Mouse (Mus musculus): ENCODE results near the gene Chrnd. TPM values are rescaled to one million over a fixed set of nuclear protein-coding genes. Genes with fewer than 3 reads are reported as not detected.
A peak's percentile ranks its signal among the peaks of the same experiment; 100 is the strongest.

The Chrnd gene
- polyA plus RNA-seq, 1 experiment from 2014 or later = 1.6 TPM

- Histone ChIP-seq H3K36me3 (no peaks in the 10 kb centered on the region), H3K4me2 (replicated peaks) (no peak overlapping the region; the same call in 1 of the 2 replicates), H3K4me3 (no peak overlapping the region), H3K4me1 (peaks cover 12% of the 10 kb centered on the region), H3K27ac (no peak overlapping the region), H3K27me3 (peaks cover 67% of the 10 kb centered on the region), H3K9ac (no peak overlapping the region), H3K9me3 (no peaks in the 10 kb centered on the region)
- WGBS = 15% methylated on average over 13 of the region's 13 CpGs
- no peak for ATAC-seq (ENCODE audit: insufficient number of reproducible peaks, insufficient read depth, low FRiP score, low TSS enrichment)
These were observed 4.9 kb upstream of the Chrnd start for GRCm38 (mm10) chr1:87185526-87185925.

GRCm38 (mm10) chr1:87186261-87187036 lies 4.0 kb upstream of the Chrnd start:
- H3K4me1 ChIP-seq = peaks cover 15% of the 10 kb centered on the region
- ATAC-seq (ENCODE audit: insufficient number of reproducible peaks, insufficient read depth, low FRiP score, low TSS enrichment) = 0 out of 2 replicates have a peak, but pooled peaks have one; percentile 12
- H3K4me3 ChIP-seq = peak overlapping the region; percentile 47
- no peak overlapping the region for H3K27ac ChIP-seq
- no peaks in the 10 kb centered on the region for H3K36me3 ChIP-seq
- H3K27me3 ChIP-seq = peaks cover 66% of the 10 kb centered on the region
- 2% methylated on average over 54 of the region's 54 CpGs for WGBS
- H3K9me3 ChIP-seq = no peaks in the 10 kb centered on the region
- H3K4me2 ChIP-seq (replicated peaks) = peak overlapping the region; percentile 92
- H3K9ac ChIP-seq = peak overlapping the region; percentile 52

GRCm38 (mm10) chr1:87187037-87187355 lies 3.4 kb upstream of the Chrnd start:
- peak overlapping the region; percentile 47 for H3K4me3 ChIP-seq
- no peak for ATAC-seq (ENCODE audit: insufficient number of reproducible peaks, insufficient read depth, low FRiP score, low TSS enrichment)
- H3K36me3 ChIP-seq = no peaks in the 10 kb centered on the region
- H3K4me1 ChIP-seq = peaks cover 15% of the 10 kb centered on the region
- H3K27ac ChIP-seq = no peak overlapping the region
- H3K9me3 ChIP-seq = no peaks in the 10 kb centered on the region
- WGBS = under 1% methylated on average over 15 of the region's 15 CpGs
- peaks cover 60% of the 10 kb centered on the region for H3K27me3 ChIP-seq
- peak overlapping the region; percentile 52 for H3K9ac ChIP-seq
- H3K4me2 ChIP-seq (replicated peaks) = peak overlapping the region; percentile 92

- Histone ChIP-seq H3K4me3 (no peak overlapping the region), H3K27ac (no peak overlapping the region), H3K9ac (no peak overlapping the region), H3K4me1 (no peaks in the 10 kb centered on the region), H3K9me3 (no peaks in the 10 kb centered on the region), H3K36me3 (no peaks in the 10 kb centered on the region), H3K27me3 (0 out of 2 replicates have a peak, but pooled peaks cover 2% of the 10 kb centered on the region), H3K4me2 (replicated peaks) (no peak overlapping the region)
- no peak for ATAC-seq (ENCODE audit: insufficient number of reproducible peaks, insufficient read depth, low FRiP score, low TSS enrichment)
- WGBS = 79% methylated on average over 9 of the region's 9 CpGs
These were observed 6.9 kb downstream of the Chrnd start for GRCm38 (mm10) chr1:87197296-87197695.

GRCm38 (mm10) chr1:87198119-87199065 lies 8.0 kb downstream of the Chrnd start:
- no peak overlapping the region for H3K9ac ChIP-seq
- H3K9me3 ChIP-seq = no peaks in the 10 kb centered on the region
- H3K27ac ChIP-seq = no peak overlapping the region
- H3K4me1 ChIP-seq = no peaks in the 10 kb centered on the region
- H3K4me3 ChIP-seq = no peak overlapping the region
- H3K4me2 ChIP-seq (replicated peaks) = no peak overlapping the region
- no peaks in the 10 kb centered on the region for H3K36me3 ChIP-seq
- 71% methylated on average over 12 of the region's 12 CpGs for WGBS
- ATAC-seq (ENCODE audit: insufficient number of reproducible peaks, insufficient read depth, low FRiP score, low TSS enrichment) = no peak; the same call in 1 of the 2 replicates
- 0 out of 2 replicates have a peak, but pooled peaks cover 2% of the 10 kb centered on the region for H3K27me3 ChIP-seq

- Histone ChIP-seq H3K36me3 (no peaks in the 10 kb centered on the region), H3K4me3 (no peak overlapping the region), H3K4me2 (replicated peaks) (no peak overlapping the region), H3K9me3 (no peaks in the 10 kb centered on the region), H3K27ac (no peak overlapping the region), H3K27me3 (peaks cover 7% of the 10 kb centered on the region; the same call in 1 of the 2 replicates), H3K4me1 (peaks cover 4% of the 10 kb centered on the region), H3K9ac (no peak overlapping the region)
- WGBS = 57% methylated on average over 2 of the region's 2 CpGs
- no peak for ATAC-seq (ENCODE audit: insufficient number of reproducible peaks, insufficient read depth, low FRiP score, low TSS enrichment)
These were observed 10.4 kb downstream of the Chrnd start for GRCm38 (mm10) chr1:87200811-87201210.

GRCm38 (mm10) chr1:87201848-87202247 lies 11.4 kb downstream of the Chrnd start:
- no peak overlapping the region for H3K4me2 ChIP-seq (replicated peaks)
- no peak overlapping the region for H3K4me3 ChIP-seq
- H3K36me3 ChIP-seq = no peaks in the 10 kb centered on the region
- no peak overlapping the region for H3K27ac ChIP-seq
- 47% methylated on average over 1 of the region's 1 CpGs for WGBS
- H3K27me3 ChIP-seq = peaks cover 17% of the 10 kb centered on the region
- H3K9ac ChIP-seq = no peak overlapping the region
- no peak for ATAC-seq (ENCODE audit: insufficient number of reproducible peaks, insufficient read depth, low FRiP score, low TSS enrichment)
- H3K9me3 ChIP-seq = no peaks in the 10 kb centered on the region
- peaks cover 6% of the 10 kb centered on the region for H3K4me1 ChIP-seq

- Histone ChIP-seq H3K4me1 (peaks cover 6% of the 10 kb centered on the region), H3K27me3 (peaks cover 25% of the 10 kb centered on the region), H3K9ac (no peak overlapping the region), H3K4me2 (replicated peaks) (no peak overlapping the region), H3K36me3 (no peaks in the 10 kb centered on the region), H3K27ac (no peak overlapping the region), H3K4me3 (no peak overlapping the region), H3K9me3 (no peaks in the 10 kb centered on the region)
- no peak for ATAC-seq (ENCODE audit: insufficient number of reproducible peaks, insufficient read depth, low FRiP score, low TSS enrichment)
- 84% methylated on average over 5 of the region's 5 CpGs for WGBS
These were observed 13.4 kb downstream of the Chrnd start for GRCm38 (mm10) chr1:87203779-87204178.

- H3K4me3 ChIP-seq = no peak within 1 kb of the TSS
- H3K36me3 ChIP-seq = no peaks in the 10 kb centered on the region
- H3K4me2 ChIP-seq (replicated peaks) = no peak within 1 kb of the TSS
- H3K9ac ChIP-seq = 0 out of 2 replicates have a peak within 1 kb of the TSS, but pooled peaks have one; percentile 30
- WGBS = 85% methylated on average over 7 of the region's 7 CpGs
- H3K27ac ChIP-seq = no peak within 1 kb of the TSS
- H3K4me1 ChIP-seq = peaks cover 6% of the 10 kb centered on the region
- no peaks in the 10 kb centered on the region for H3K9me3 ChIP-seq
- ATAC-seq (ENCODE audit: insufficient number of reproducible peaks, insufficient read depth, low FRiP score, low TSS enrichment) = no peak
- peaks cover 25% of the 10 kb centered on the region for H3K27me3 ChIP-seq
These were observed 14.1 kb downstream of the Chrnd start, which contains the start of gene Chrng for GRCm38 (mm10) chr1:87204465-87204864. Gene Chrng, plus strand, starts transcription at chr1:87204657.

GRCm38 (mm10) chr1:87205038-87205437 lies 14.6 kb downstream of the Chrnd start:
- Histone ChIP-seq H3K4me2 (replicated peaks) (no peak overlapping the region), H3K36me3 (no peaks in the 10 kb centered on the region), H3K4me1 (peaks cover 6% of the 10 kb centered on the region), H3K27me3 (peaks cover 25% of the 10 kb centered on the region), H3K4me3 (no peak overlapping the region), H3K9ac (no peak overlapping the region), H3K27ac (no peak overlapping the region), H3K9me3 (no peaks in the 10 kb centered on the region)
- no peak for ATAC-seq (ENCODE audit: insufficient number of reproducible peaks, insufficient read depth, low FRiP score, low TSS enrichment)
- 41% methylated on average over 6 of the region's 6 CpGs for WGBS

- no peak overlapping the region for H3K4me3 ChIP-seq
These were observed 15.1 kb downstream of the Chrnd start for GRCm38 (mm10) chr1:87205502-87205901.

More at GRCm38 (mm10) chr1:87205502-87205901, 15.1 kb downstream of the Chrnd start:
- peak overlapping the region; percentile 30; the same call in 1 of the 2 replicates for H3K9ac ChIP-seq
- no peaks in the 10 kb centered on the region for H3K36me3 ChIP-seq
- WGBS = 31% methylated on average over 3 of the region's 3 CpGs
- H3K9me3 ChIP-seq = no peaks in the 10 kb centered on the region
- H3K4me2 ChIP-seq (replicated peaks) = no peak overlapping the region; the same call in 1 of the 2 replicates
- peak; percentile 52; the same call in 1 of the 2 replicates for ATAC-seq (ENCODE audit: insufficient number of reproducible peaks, insufficient read depth, low FRiP score, low TSS enrichment)
- H3K27ac ChIP-seq = no peak overlapping the region
- peaks cover 6% of the 10 kb centered on the region for H3K4me1 ChIP-seq
- peaks cover 25% of the 10 kb centered on the region for H3K27me3 ChIP-seq

All from embryonic facial prominence, embryonic 12.5 days (tissue).